Mouse (Mus musculus) ES-E14 (cell line): ENCODE results near the gene Bach2. TPM values are rescaled to one million over a fixed set of nuclear protein-coding genes. Genes with fewer than 3 reads are reported as not detected.

ENCODE experiments used
- DNase-seq: peaks from one replicate; pipeline ENCODE4 v3.0.0-alpha.2; 2013; ENCODE audit warnings: low read depth, low spot score
- H3K27ac ChIP-seq: 2 replicates; pipeline ENCODE4 v1.5.1; 2012; ENCODE audit warnings: low read depth, mild to moderate bottlenecking, low read length, moderate library complexity, mixed read lengths; ENCODE audit not compliant: poor library complexity, insufficient read depth, severe bottlenecking
- H3K36me3 ChIP-seq: 2 replicates; pipeline ENCODE4 v1.6.1; 2012; ENCODE audit warnings: mild to moderate bottlenecking, low read length, moderate library complexity, mixed read lengths; ENCODE audit not compliant: control insufficient read depth, poor library complexity, insufficient read depth, severe bottlenecking
- H3K4me1 ChIP-seq, 2 experiments: fragments of 150-350 bp in 1 of 2; sonication (generic) in 1 of 2; 2 replicates each; pipeline ENCODE4 v1.6.1; 2012; ENCODE audit warnings: low read length in 2 of 2, mild to moderate bottlenecking in 1 of 2, mixed read lengths in 1 of 2; ENCODE audit not compliant: control insufficient read depth in 2 of 2, insufficient read depth in 2 of 2, poor library complexity in 1 of 2
- H3K4me3 ChIP-seq, 2 experiments: fragments of 150-350 bp in 1 of 2; sonication (generic) in 1 of 2; 2 replicates each; pipeline ENCODE4 v1.5.1; 2012; ENCODE audit warnings: low read length in 2 of 2, low read depth in 1 of 2, mild to moderate bottlenecking in 1 of 2, mixed read lengths in 1 of 2; ENCODE audit not compliant: insufficient read depth in 1 of 2, poor library complexity in 1 of 2, severe bottlenecking in 1 of 2
- H3K9ac ChIP-seq: 2 replicates; pipeline ENCODE4 v1.6.1; 2012; ENCODE audit warnings: low read depth, mild to moderate bottlenecking, low read length, mixed read lengths; ENCODE audit not compliant: poor library complexity, insufficient read depth, severe bottlenecking
- H3K9me3 ChIP-seq: fragments of 150-350 bp; sonication (generic); 2 replicates; pipeline ENCODE4 v1.6.1; 2012; ENCODE audit warnings: low read depth, mild to moderate bottlenecking, low read length; ENCODE audit not compliant: control insufficient read depth, insufficient read depth
- CHD2 ChIP-seq: IDR thresholded peaks from 2 replicates; pipeline ENCODE4 v1.6.1; 2014; ENCODE audit warnings: mild to moderate bottlenecking, low read depth, low read length, inconsistent platforms
- HCFC1 ChIP-seq: IDR thresholded peaks from 2 replicates; pipeline ENCODE4 v1.6.1; 2012; ENCODE audit warnings: low read length, inconsistent platforms, borderline replicate concordance; ENCODE audit not compliant: insufficient read depth
- MAFK ChIP-seq: IDR thresholded peaks from 2 replicates; pipeline ENCODE4 v1.6.1; 2014; ENCODE audit warnings: mild to moderate bottlenecking, low read depth, low read length, inconsistent platforms; ENCODE audit not compliant: insufficient read depth
- ZC3H11A ChIP-seq: IDR thresholded peaks from 2 replicates; pipeline ENCODE4 v1.6.1; 2012; ENCODE audit warnings: low read depth, mild to moderate bottlenecking, inconsistent platforms, low read length, borderline replicate concordance
- ZNF384 ChIP-seq: IDR thresholded peaks from 2 replicates; pipeline ENCODE4 v1.6.1; 2012; ENCODE audit warnings: low read depth, low read length, inconsistent platforms
- in situ Hi-C, 2 experiments: fragments of 600-800 bp; cut with MboI; formaldehyde crosslinking; loops; one replicate each; pipeline ENCODE4 v1.15.1; 2025; ENCODE audit warnings: low sequenced_read_pairs in 2 of 2, inconsistent platforms in 1 of 2; ENCODE audit not compliant: unreplicated experiment in 2 of 2
- total RNA-seq: library from RNA; depleted of rRNA; stranded (reverse); fragments of 300-350 nt; gene quantifications from 2 replicates; pipeline ENCODE4 v1.2.3, GENCODE M21; 2012

The Bach2 gene
- total RNA-seq, 1 experiment, result 3.3 TPM

DNA sequence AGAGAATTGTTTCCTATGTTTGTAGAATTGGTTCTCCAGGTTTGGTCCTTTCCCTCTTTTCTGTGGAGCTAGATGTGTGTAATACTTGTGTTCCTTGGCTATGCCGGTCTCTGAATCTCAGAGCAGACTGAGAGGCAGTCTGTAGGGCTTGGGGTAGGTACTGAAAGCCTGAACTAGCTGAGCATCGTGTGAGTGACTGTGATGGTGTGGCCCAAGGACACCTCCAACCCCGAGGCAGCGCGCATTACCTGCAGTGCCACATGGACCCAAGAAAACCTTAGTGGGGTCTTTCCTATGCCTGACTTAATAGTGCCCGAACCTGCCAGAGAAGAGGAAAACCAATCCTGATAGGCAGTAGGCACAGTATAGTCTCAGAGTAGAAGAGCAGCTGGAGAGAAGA lies 85.5 kb downstream of the Bach2 start:
- Histone ChIP-seq H3K9ac (no peak overlapping the region), H3K27ac (no peak overlapping the region), H3K4me3 (no peak overlapping the region), H3K9me3 (no peaks in the 10 kb centered on the region), H3K4me1 (no peaks in the 10 kb centered on the region), H3K36me3 (no peaks in the 10 kb centered on the region)
- TF ChIP-seq CHD2 (no peak), HCFC1 (no peak), ZC3H11A (no peak), MAFK (no peak), ZNF384 (no peak)
- in situ Hi-C loops, result no loop called here
- DNase-seq, result no peak

DNA sequence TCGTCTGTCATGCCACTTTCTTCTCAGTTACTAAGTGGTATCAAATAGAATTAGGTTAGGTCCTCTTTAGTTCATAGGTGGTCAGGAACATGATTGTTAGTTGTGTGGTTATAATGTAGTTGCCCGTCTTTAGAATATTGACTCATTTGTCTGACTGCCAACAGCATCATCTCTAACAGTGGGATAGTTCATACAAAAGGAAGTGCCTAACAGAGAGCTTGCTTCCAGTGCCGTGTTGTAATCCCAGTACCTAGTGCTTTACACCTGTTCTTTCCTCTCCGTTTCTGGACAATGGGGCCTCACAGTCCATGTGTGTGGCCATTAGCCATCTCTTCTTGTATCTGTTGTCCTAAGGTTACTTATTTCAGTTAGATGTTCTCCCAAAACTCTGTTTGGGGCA lies 86.4 kb downstream of the Bach2 start:
- Histone ChIP-seq H3K36me3 (no peaks in the 10 kb centered on the region), H3K27ac (no peak overlapping the region), H3K9ac (no peak overlapping the region), H3K4me3 (no peak overlapping the region), H3K4me1 (no peaks in the 10 kb centered on the region), H3K9me3 (no peaks in the 10 kb centered on the region)
- no peak for DNase-seq
- TF ChIP-seq ZC3H11A (no peak), HCFC1 (no peak), MAFK (no peak), ZNF384 (no peak), CHD2 (no peak)
- in situ Hi-C loops, result no loop called here

DNA sequence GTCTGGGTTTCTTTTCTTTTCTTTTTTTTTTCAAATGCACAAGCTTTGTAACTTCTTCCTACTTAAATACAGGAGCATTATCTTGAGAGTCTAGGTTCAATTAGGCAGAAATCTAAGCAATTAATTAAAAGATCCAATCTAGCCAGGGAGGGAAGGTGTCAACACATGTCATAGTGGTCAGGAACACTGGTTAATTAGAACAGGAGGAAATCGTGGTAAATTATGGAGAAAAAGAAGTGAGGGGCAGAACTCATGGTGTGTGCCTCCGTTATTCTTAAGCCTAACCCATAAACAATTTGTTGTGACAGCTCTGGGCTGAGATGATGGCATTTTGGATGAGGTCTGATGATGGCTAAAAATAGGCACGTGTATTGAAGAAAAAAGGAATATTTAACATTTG lies 87.0 kb downstream of the Bach2 start:
- no peak overlapping the region for H3K9ac ChIP-seq
- H3K4me1 ChIP-seq, result no peaks in the 10 kb centered on the region
- no peaks in the 10 kb centered on the region for H3K36me3 ChIP-seq
- H3K4me3 ChIP-seq, result no peak overlapping the region
- in situ Hi-C loops, result no loop called here
- TF ChIP-seq MAFK, result no peak
- TF ChIP-seq CHD2, result no peak
- TF ChIP-seq ZNF384, result no peak
- TF ChIP-seq ZC3H11A, result no peak
- no peak for TF ChIP-seq HCFC1
- no peak overlapping the region for H3K27ac ChIP-seq
- no peak for DNase-seq
- H3K9me3 ChIP-seq, result no peaks in the 10 kb centered on the region

DNA sequence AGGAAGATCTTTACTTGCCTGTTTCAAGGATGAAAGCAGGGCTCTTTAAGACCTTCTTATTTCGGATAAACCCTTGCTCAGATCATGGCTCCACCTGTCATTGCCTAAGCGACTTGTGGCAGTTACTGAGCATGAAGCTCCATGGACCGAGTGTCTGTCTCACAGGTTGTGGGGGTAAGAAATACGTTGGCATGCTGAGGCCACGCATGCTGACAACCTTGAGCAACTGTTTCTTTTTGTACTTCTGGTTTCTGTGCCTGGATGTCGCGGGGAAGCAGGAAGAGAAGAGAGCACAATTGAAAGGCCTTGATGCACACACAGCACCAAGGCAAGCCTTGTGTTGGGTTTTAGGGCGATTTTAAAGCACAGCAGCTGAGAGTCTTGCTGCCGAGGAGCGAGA lies 87.7 kb downstream of the Bach2 start:
- Histone ChIP-seq H3K4me1 (no peaks in the 10 kb centered on the region), H3K36me3 (no peaks in the 10 kb centered on the region), H3K9ac (no peak overlapping the region), H3K27ac (no peak overlapping the region), H3K9me3 (no peaks in the 10 kb centered on the region), H3K4me3 (no peak overlapping the region)
- TF ChIP-seq ZC3H11A (no peak), CHD2 (no peak), HCFC1 (no peak), MAFK (no peak), ZNF384 (no peak)
- in situ Hi-C loops, result no loop called here
- DNase-seq, result no peak

DNA sequence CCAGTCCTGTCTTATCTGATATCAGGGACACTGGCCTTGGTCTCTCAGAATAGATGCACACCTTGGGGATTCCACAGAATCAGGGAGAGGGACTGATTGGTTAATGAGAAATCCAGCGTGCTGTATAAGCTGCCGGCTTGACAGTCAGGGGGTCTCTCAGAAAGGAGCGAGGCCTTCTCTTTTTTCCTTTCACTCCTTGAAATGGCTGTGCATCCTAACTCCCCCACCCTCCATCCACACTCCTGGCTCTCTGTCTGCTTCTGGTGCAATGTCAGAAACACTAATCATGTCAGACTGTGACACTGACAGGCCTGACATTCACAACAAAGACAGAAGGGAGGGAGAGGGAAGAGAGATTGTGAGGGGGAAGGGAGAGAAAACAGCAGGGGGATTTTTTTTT lies 88.3 kb downstream of the Bach2 start:
- DNase-seq, result no peak
- Histone ChIP-seq H3K27ac (no peak overlapping the region), H3K4me3 (no peak overlapping the region), H3K9ac (no peak overlapping the region), H3K36me3 (no peaks in the 10 kb centered on the region), H3K9me3 (no peaks in the 10 kb centered on the region), H3K4me1 (no peaks in the 10 kb centered on the region)
- TF ChIP-seq CHD2 (no peak), ZNF384 (no peak), HCFC1 (no peak), ZC3H11A (no peak), MAFK (no peak)
- in situ Hi-C loops, result no loop called here
